8 mouse cellular contexts compared by ENCODE assay signal in the genomic region with DNA sequence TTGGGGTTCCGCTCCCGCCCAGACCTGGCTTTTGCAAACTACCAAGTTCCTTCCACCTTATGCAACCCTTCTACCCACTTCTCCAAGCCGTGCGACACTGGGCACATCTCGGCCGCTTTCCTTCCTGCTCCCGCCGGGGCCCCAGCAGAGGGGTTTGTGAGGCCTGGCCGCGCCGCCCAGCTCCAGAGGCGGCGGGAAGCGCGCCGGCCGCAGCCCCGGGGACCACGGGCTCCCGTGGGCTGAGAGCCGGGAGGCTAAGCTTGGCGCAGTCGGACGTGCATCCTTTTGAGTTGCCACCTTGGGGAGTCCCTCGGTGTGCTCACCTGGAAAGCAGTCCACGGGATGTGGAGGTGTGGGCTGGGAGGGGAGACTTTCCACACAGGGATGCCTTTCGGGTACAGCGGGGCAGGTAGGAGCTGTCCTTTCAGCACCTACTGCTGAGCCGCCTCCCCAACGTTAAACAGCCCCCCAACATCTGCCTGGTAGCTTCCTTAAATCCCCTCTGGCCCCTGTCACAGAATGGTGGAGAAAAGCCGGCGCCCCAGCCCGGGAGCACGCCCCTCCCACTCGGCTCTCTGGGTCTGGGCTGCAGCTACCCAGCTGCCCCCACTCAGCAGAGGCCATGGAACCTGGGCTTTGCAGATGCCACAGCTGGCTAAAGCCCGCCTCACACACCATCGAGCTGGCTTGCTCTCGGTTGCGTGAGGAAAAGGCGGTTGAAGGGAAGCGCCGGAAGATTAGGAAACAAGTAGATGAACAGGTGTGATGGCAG. TPM values are rescaled to one million over a fixed set of nuclear protein-coding genes. Genes with fewer than 3 reads are reported as not detected.
DNase-seq lines count a peak whose midpoint lies in the region; ATAC-seq and TF ChIP-seq lines count a peak whose summit lies in the region.

A gene (minus strand): TSS at position 501 of the 772 bp plus-strand sequence.

- under 1% methylated on average over 42 of the region's 42 CpGs for WGBS in embryonic facial prominence, embryonic 12.5 days
- under 1% methylated on average over 42 of the region's 42 CpGs for WGBS in heart, embryonic 10.5 days
- WGBS in kidney, embryonic 16.5 days = under 1% methylated on average over 42 of the region's 42 CpGs
- under 1% methylated on average over 42 of the region's 42 CpGs for WGBS in liver, embryonic 11.5 days
- WGBS in stomach, embryonic 14.5 days = under 1% methylated on average over 42 of the region's 42 CpGs

- H3K27ac ChIP-seq in embryonic facial prominence, embryonic 12.5 days = peak within 1 kb of the TSS; percentile 99
- H3K27ac ChIP-seq in heart, embryonic 10.5 days = peak within 1 kb of the TSS; percentile 100
- peak within 1 kb of the TSS; percentile 99 for H3K27ac ChIP-seq in kidney, embryonic 16.5 days (ENCODE audit: low read length)
- H3K27ac ChIP-seq in liver, embryonic 11.5 days (ENCODE audit: low read depth, low read length) = peak within 1 kb of the TSS; percentile 100
- H3K27ac ChIP-seq in stomach, embryonic 14.5 days (ENCODE audit: low read length) = peak within 1 kb of the TSS; percentile 100

- H3K4me1 ChIP-seq in embryonic facial prominence, embryonic 12.5 days = peaks cover 22% of the 10 kb centered on the region
- H3K4me1 ChIP-seq in heart, embryonic 10.5 days = peaks cover 27% of the 10 kb centered on the region
- H3K4me1 ChIP-seq in kidney, embryonic 16.5 days (ENCODE audit: insufficient read depth, low read length) = peaks cover 32% of the 10 kb centered on the region
- peaks cover 26% of the 10 kb centered on the region for H3K4me1 ChIP-seq in liver, embryonic 11.5 days (replicated peaks; ENCODE audit: control insufficient read depth, insufficient read depth, low read length)
- peaks cover 11% of the 10 kb centered on the region; the same call in 1 of the 2 replicates for H3K4me1 ChIP-seq in stomach, embryonic 14.5 days (ENCODE audit: control insufficient read depth, insufficient read depth, low read length)

- H3K4me3 ChIP-seq in embryonic facial prominence, embryonic 12.5 days = peak within 1 kb of the TSS; percentile 56
- H3K4me3 ChIP-seq in heart, embryonic 10.5 days = peak within 1 kb of the TSS; percentile 80
- H3K4me3 ChIP-seq in kidney, embryonic 16.5 days (ENCODE audit: low read length) = peak within 1 kb of the TSS; percentile 75
- H3K4me3 ChIP-seq in liver, embryonic 11.5 days (ENCODE audit: low read depth, low read length) = peak within 1 kb of the TSS; percentile 80
- H3K4me3 ChIP-seq in myocyte = peak within 1 kb of the TSS; percentile 52
- H3K4me3 ChIP-seq in stomach, embryonic 14.5 days (ENCODE audit: low read depth, low read length) = peak within 1 kb of the TSS; percentile 74

- DNase-seq in kidney, adult 11 months = peak; percentile 46
- DNase-seq in kidney, adult 18-20 months = no peak
- DNase-seq in heart, embryonic 10.5 days (ENCODE audit: low spot score) = peak; percentile 85
- DNase-seq in liver, embryonic 11.5 days (ENCODE audit: low spot score) = peak; percentile 79

- peak; percentile 23 for ATAC-seq in embryonic facial prominence, embryonic 12.5 days (ENCODE audit: insufficient number of reproducible peaks, insufficient read depth, low FRiP score, low TSS enrichment)
- peak; percentile 79 for ATAC-seq in kidney, embryonic 16.5 days (ENCODE audit: low FRiP score, low TSS enrichment)
- peak; percentile 67 for ATAC-seq in liver, embryonic 11.5 days (replicated peaks; ENCODE audit: low FRiP score)
- ATAC-seq in stomach, embryonic 14.5 days (ENCODE audit: insufficient number of reproducible peaks, insufficient read depth, low FRiP score, low read depth) = peak; percentile 65

- H3K4me2 ChIP-seq in embryonic facial prominence, embryonic 12.5 days (replicated peaks) = peak within 1 kb of the TSS; percentile 73
- H3K4me2 ChIP-seq in kidney, embryonic 16.5 days (replicated peaks; ENCODE audit: low read depth, low read length) = peak within 1 kb of the TSS; percentile 84
- peak within 1 kb of the TSS; percentile 90 for H3K4me2 ChIP-seq in liver, embryonic 11.5 days
- H3K4me2 ChIP-seq in myocyte (ENCODE audit: low read depth) = peak within 1 kb of the TSS; percentile 87
- peak within 1 kb of the TSS; percentile 87 for H3K4me2 ChIP-seq in stomach, embryonic 14.5 days (replicated peaks; ENCODE audit: low read depth, low read length)

- TF ChIP-seq POLR2A in myocyte (IDR thresholded peaks at IDR 0.05; ENCODE audit: insufficient read length, low read depth) = no peak

- peak within 1 kb of the TSS; percentile 91 for H3K9ac ChIP-seq in embryonic facial prominence, embryonic 12.5 days
- peak within 1 kb of the TSS; percentile 98 for H3K9ac ChIP-seq in kidney, embryonic 16.5 days (replicated peaks; ENCODE audit: low read length)
- peak within 1 kb of the TSS; percentile 99 for H3K9ac ChIP-seq in liver, embryonic 11.5 days (ENCODE audit: low read depth, low read length)
- peak within 1 kb of the TSS; percentile 93 for H3K9ac ChIP-seq in stomach, embryonic 14.5 days (replicated peaks; ENCODE audit: low read depth, low read length)

- peaks cover 58% of the 10 kb centered on the region for H3K36me3 ChIP-seq in embryonic facial prominence, embryonic 12.5 days
- H3K36me3 ChIP-seq in heart, embryonic 10.5 days = peaks cover 63% of the 10 kb centered on the region
- peaks cover 33% of the 10 kb centered on the region for H3K36me3 ChIP-seq in kidney, embryonic 16.5 days (ENCODE audit: insufficient read depth, low read length)
- H3K36me3 ChIP-seq in liver, embryonic 11.5 days (ENCODE audit: control insufficient read depth, insufficient read depth, low read length) = peaks cover 24% of the 10 kb centered on the region
- peaks cover 11% of the 10 kb centered on the region for H3K36me3 ChIP-seq in myocyte (ENCODE audit: control insufficient read depth, insufficient read depth)
- peaks cover 28% of the 10 kb centered on the region for H3K36me3 ChIP-seq in stomach, embryonic 14.5 days (ENCODE audit: control insufficient read depth, insufficient read depth, low read length)

- peak within 1 kb of the TSS; percentile 74 for H3ac ChIP-seq in myocyte (ENCODE audit: control insufficient read depth, insufficient read length)

- no peaks in the 10 kb centered on the region for H3K27me3 ChIP-seq in embryonic facial prominence, embryonic 12.5 days
- H3K27me3 ChIP-seq in heart, embryonic 10.5 days (ENCODE audit: insufficient read depth, poor library complexity, severe bottlenecking) = no peaks in the 10 kb centered on the region
- H3K27me3 ChIP-seq in kidney, embryonic 16.5 days (ENCODE audit: insufficient read depth, low read length) = no peaks in the 10 kb centered on the region
- no peaks in the 10 kb centered on the region for H3K27me3 ChIP-seq in liver, embryonic 11.5 days (replicated peaks; ENCODE audit: control insufficient read depth, insufficient read depth, low read length)
- H3K27me3 ChIP-seq in myocyte (ENCODE audit: control insufficient read depth, insufficient read depth, insufficient read length) = no peaks in the 10 kb centered on the region
- H3K27me3 ChIP-seq in stomach, embryonic 14.5 days (ENCODE audit: control insufficient read depth, insufficient read depth, low read length) = no peaks in the 10 kb centered on the region

- H3K79me2 ChIP-seq in myocyte (ENCODE audit: control insufficient read depth, insufficient read depth) = peaks cover 14% of the 10 kb centered on the region

- H3K9me3 ChIP-seq in embryonic facial prominence, embryonic 12.5 days = no peaks in the 10 kb centered on the region
- H3K9me3 ChIP-seq in heart, embryonic 10.5 days = no peaks in the 10 kb centered on the region
- no peaks in the 10 kb centered on the region for H3K9me3 ChIP-seq in kidney, embryonic 16.5 days (ENCODE audit: low read length)
- H3K9me3 ChIP-seq in liver, embryonic 11.5 days (ENCODE audit: control insufficient read depth, low read length) = no peaks in the 10 kb centered on the region
- no peaks in the 10 kb centered on the region for H3K9me3 ChIP-seq in stomach, embryonic 14.5 days (ENCODE audit: control insufficient read depth, low read depth, low read length)

TF ChIP-seq in myocyte, 11 proteins besides CTCF, POLR2A, EP300 and RAD21:
- no peak for TF ChIP-seq MYOG (IDR thresholded peaks at IDR 0.05; ENCODE audit: control insufficient read depth in 1 of 3, insufficient read depth in 1 of 3, insufficient read length in 2 of 3, low read depth in 2 of 3)
- TF ChIP-seq POLR2AphosphoS2 (IDR thresholded peaks at IDR 0.05; ENCODE audit: insufficient read length, low read depth) = peak; percentile 74
- no peak for TF ChIP-seq MYOD1 (IDR thresholded peaks at IDR 0.05; ENCODE audit: control insufficient read depth in 1 of 3, insufficient read length in 2 of 3, low read depth in 2 of 3)
- no peak for TF ChIP-seq SRF (IDR thresholded peaks at IDR 0.05; ENCODE audit: control insufficient read depth, insufficient read length, low read depth)
- peak; percentile 62 for TF ChIP-seq REST (IDR thresholded peaks at IDR 0.05; ENCODE audit: insufficient read depth, insufficient read length)
- TF ChIP-seq E2F4 (IDR thresholded peaks at IDR 0.05; ENCODE audit: insufficient read depth) = no peak
- no peak for TF ChIP-seq TCF3 (IDR thresholded peaks at IDR 0.05; ENCODE audit: insufficient read length, low read depth)
- TF ChIP-seq TCF12 (IDR thresholded peaks at IDR 0.05; ENCODE audit: insufficient read depth, poor library complexity, severe bottlenecking) = no peak
- 0 out of 2 replicates have a peak, but pooled peaks have one; percentile 2 for TF ChIP-seq CEBPB (IDR thresholded peaks at IDR 0.05; ENCODE audit: insufficient read depth, poor library complexity, severe bottlenecking)
- no peak for TF ChIP-seq USF1 (IDR thresholded peaks at IDR 0.05; ENCODE audit: low read depth)
- TF ChIP-seq MAX (IDR thresholded peaks at IDR 0.05; ENCODE audit: low read depth) = no peak
TF ChIP-seq in myocyte: peak in this region for 3.

RNA-seq across cellular contexts. Expression of the gene that starts here (rescaled TPM):
- 2,853 and 3,017 TPM in 2 replicates for polyA plus RNA-seq in embryonic facial prominence, embryonic 12.5 days (2016; fragmentation: Nextera tagmentation; extraction: Ambion mirVana)
- 2,048 and 2,274 TPM in 2 replicates for polyA plus RNA-seq in heart, embryonic 10.5 days (2016; fragmentation: Nextera tagmentation; extraction: Ambion mirVana)
- 2,436 and 2,511 TPM in 2 replicates for polyA plus RNA-seq in kidney, embryonic 16.5 days (2015; fragmentation: Nextera tagmentation; extraction: Ambion mirVana)
- 1,890 and 1,897 TPM in 2 replicates for polyA plus RNA-seq in liver, embryonic 11.5 days (2014; fragmentation: Nextera tagmentation; extraction: Ambion mirVana)
- polyA plus RNA-seq in myocyte (2012; fragmentation: generic; extraction: Trizol) = 108 TPM
- 2,604 and 2,626 TPM in 2 replicates for polyA plus RNA-seq in stomach, embryonic 14.5 days (2014; fragmentation: Nextera tagmentation; extraction: Ambion mirVana)

Comparison
In these comparisons a context has a peak if more than half of its experiments do, and no peak if none do; other contexts are left out.
1. RNA of the gene that starts here (polyA plus RNA-seq): 2,853 to 3,017 TPM in embryonic facial prominence, embryonic 12.5 days, 2,604 to 2,626 TPM in stomach, embryonic 14.5 days, 2,436 to 2,511 TPM in kidney, embryonic 16.5 days, 2,048 to 2,274 TPM in heart, embryonic 10.5 days and 1,890 to 1,897 TPM in liver, embryonic 11.5 days; 108 TPM in myocyte (single experiment); every median in the first group is over 10 times any median in the second.
2. ATAC-seq: peak in every context shown above with its lines; median percentile 79 in kidney, embryonic 16.5 days; 67 in liver, embryonic 11.5 days; 65 in stomach, embryonic 14.5 days; 23 in embryonic facial prominence, embryonic 12.5 days.
3. Peak in every context shown above with its lines, with median percentiles within 50 percentile points of each other: H3K27ac ChIP-seq, H3K4me2 ChIP-seq, H3K4me3 ChIP-seq and H3K9ac ChIP-seq.